Comparison of ENCODE assay signal across 23 mouse cellular contexts in genomic region chr13:102312096-102312495, GRCm38 (mm10).
A peak's percentile ranks its signal among the peaks of the same experiment; 100 is the strongest.
DNase-seq lines count a peak whose midpoint lies in the region; ATAC-seq and TF ChIP-seq lines count a peak whose summit lies in the region.
"Had no signal": no experiment of that assay in that cellular context is flagged by ENCODE, and none has a peak within 500 bp of the region (broad histone marks: within the 10 kb centered on the region; RNA-seq: fewer than 3 reads in every experiment).

No protein-coding gene starts in this region.

- H3K4me3 ChIP-seq in kidney, postnatal 0 days (replicated peaks; ENCODE audit: low read depth, low read length): no peak overlapping the region
- no peak overlapping the region for H3K4me3 ChIP-seq in lung, postnatal 0 days (ENCODE audit: low read depth, low read length)
- H3K4me3 ChIP-seq: hindbrain, embryonic 12.5 days; liver, embryonic 13.5 days; megakaryocyte, embryonic 14.5 days; midbrain, embryonic 15.5 days; myocyte; neural tube, embryonic 13.5 days; stomach, embryonic 15.5 days had no signal

- WGBS in kidney, postnatal 0 days: 32% methylated on average over 3 of the region's 3 CpGs
- WGBS in lung, postnatal 0 days: 24% methylated on average over 3 of the region's 3 CpGs

- H3K9ac ChIP-seq in kidney, postnatal 0 days (ENCODE audit: low read depth, low read length): no peak overlapping the region
- no peak overlapping the region for H3K9ac ChIP-seq in lung, postnatal 0 days (replicated peaks; ENCODE audit: low read depth)
- H3K9ac ChIP-seq: forebrain, postnatal 0 days; hindbrain, embryonic 12.5 days; liver, embryonic 13.5 days; midbrain, embryonic 15.5 days; neural tube, embryonic 13.5 days; stomach, embryonic 15.5 days had no signal

- no peak for TF ChIP-seq EP300 in lung, postnatal 0 days (IDR thresholded peaks at IDR 0.05)

- TF ChIP-seq CTCF in kidney, postnatal 0 days (IDR thresholded peaks at IDR 0.05; ENCODE audit: low read depth): peak; percentile 44
- TF ChIP-seq CTCF in lung, postnatal 0 days (IDR thresholded peaks at IDR 0.05): peak; percentile 34

- H3K27ac ChIP-seq in kidney, postnatal 0 days: no peak overlapping the region
- H3K27ac ChIP-seq in lung, postnatal 0 days (ENCODE audit: low read length): no peak overlapping the region
- H3K27ac ChIP-seq: hindbrain, embryonic 12.5 days; liver, embryonic 13.5 days; midbrain, embryonic 15.5 days; neural tube, embryonic 13.5 days; stomach, embryonic 15.5 days had no signal

- no peaks in the 10 kb centered on the region for H3K27me3 ChIP-seq in kidney, postnatal 0 days (ENCODE audit: insufficient read depth, low read length)
- H3K27me3 ChIP-seq in lung, postnatal 0 days (replicated peaks; ENCODE audit: insufficient read depth, low read length): no peaks in the 10 kb centered on the region
- H3K27me3 ChIP-seq: hindbrain, embryonic 12.5 days; liver, embryonic 13.5 days; megakaryocyte, embryonic 14.5 days; midbrain, embryonic 15.5 days; neural tube, embryonic 13.5 days; stomach, embryonic 15.5 days had no signal

- H3K4me1 ChIP-seq in kidney, postnatal 0 days (replicated peaks; ENCODE audit: insufficient read depth, low read length): no peaks in the 10 kb centered on the region
- H3K4me1 ChIP-seq in lung, postnatal 0 days (ENCODE audit: insufficient read depth, low read depth, low read length): no peaks in the 10 kb centered on the region
- H3K4me1 ChIP-seq: hindbrain, embryonic 12.5 days; liver, embryonic 13.5 days; midbrain, embryonic 15.5 days; neural tube, embryonic 13.5 days; stomach, embryonic 15.5 days had no signal

- DNase-seq in kidney, postnatal 0 days (ENCODE audit: low spot score): peak; percentile 71
- no peak for DNase-seq in kidney, adult 11 months
- DNase-seq in lung, postnatal 0 days (ENCODE audit: low spot score): peak; percentile 9
- no peak for DNase-seq in lung, postnatal 25 days (ENCODE audit: low spot score)
- DNase-seq in MEL-GATA-1-ER (ENCODE audit: extremely low read depth, low read depth): peak; percentile 56
- DNase-seq in gastrocnemius, adult 8-10 months (ENCODE audit: low spot score in 2 of 2): no peak
- DNase-seq: adrenal gland, postnatal 36 days; cerebellum, adult 9-10 months; forebrain, postnatal 0 days; gastrocnemius, postnatal 25 days; heart, adult 18-20 months; liver, embryonic 13.5 days; right cerebral cortex, postnatal 4 days; thymus, adult 2 months; thymus, postnatal 4 days had no signal

- no peaks in the 10 kb centered on the region for H3K9me3 ChIP-seq in kidney, postnatal 0 days (replicated peaks; ENCODE audit: low read length)
- H3K9me3 ChIP-seq in lung, postnatal 0 days (ENCODE audit: low read length): no peaks in the 10 kb centered on the region
- H3K9me3 ChIP-seq: hindbrain, embryonic 12.5 days; liver, embryonic 13.5 days; megakaryocyte, embryonic 14.5 days; midbrain, embryonic 15.5 days; neural tube, embryonic 13.5 days; stomach, embryonic 15.5 days had no signal

- no peak for ATAC-seq in kidney, postnatal 0 days (replicated peaks; ENCODE audit: low FRiP score, low read depth)
- no peak for ATAC-seq in lung, postnatal 0 days
- ATAC-seq in megakaryocyte-erythroid progenitor cell, adult 5-6 weeks (replicated peaks; ENCODE audit: low FRiP score, low TSS enrichment, poor library complexity, severe bottlenecking): 0 out of 2 replicates have a peak, but pooled peaks have one; percentile 55
- ATAC-seq: forebrain, postnatal 0 days; inflammation-experienced regulatory T-cells, adult 6 months; midbrain, embryonic 15.5 days had no signal

- H3K36me3 ChIP-seq in kidney, postnatal 0 days (ENCODE audit: insufficient read depth, low read length): no peaks in the 10 kb centered on the region
- no peaks in the 10 kb centered on the region for H3K36me3 ChIP-seq in lung, postnatal 0 days (ENCODE audit: insufficient read depth, low read length)
- H3K36me3 ChIP-seq: hindbrain, embryonic 12.5 days; liver, embryonic 13.5 days; midbrain, embryonic 15.5 days; neural tube, embryonic 13.5 days; stomach, embryonic 15.5 days had no signal

- no peak overlapping the region for H3K4me2 ChIP-seq in kidney, postnatal 0 days (ENCODE audit: low read length)
- H3K4me2 ChIP-seq in lung, postnatal 0 days (replicated peaks; ENCODE audit: low read depth, low read length): no peak overlapping the region
- H3K4me2 ChIP-seq: hindbrain, embryonic 12.5 days; liver, embryonic 13.5 days; midbrain, embryonic 15.5 days; neural tube, embryonic 13.5 days; stomach, embryonic 15.5 days had no signal

Comparison
In these comparisons a context has a peak if more than half of its experiments do, and no peak if none do; other contexts are left out.
1. DNase-seq: peak in kidney, postnatal 0 days (single experiment), lung, postnatal 0 days (single experiment) and MEL-GATA-1-ER (single experiment); none in kidney, adult 11 months (single experiment), lung, postnatal 25 days (single experiment) and gastrocnemius, adult 8-10 months (0 of 2).